Mouse (Mus musculus): ENCODE results near the gene Slc9a6. TPM values are rescaled to one million over a fixed set of nuclear protein-coding genes. Genes with fewer than 3 reads are reported as not detected.

Slc9a6 gene
- polyA plus RNA-seq, 1 experiment from 2014 or later, result 42.3 TPM

DNA sequence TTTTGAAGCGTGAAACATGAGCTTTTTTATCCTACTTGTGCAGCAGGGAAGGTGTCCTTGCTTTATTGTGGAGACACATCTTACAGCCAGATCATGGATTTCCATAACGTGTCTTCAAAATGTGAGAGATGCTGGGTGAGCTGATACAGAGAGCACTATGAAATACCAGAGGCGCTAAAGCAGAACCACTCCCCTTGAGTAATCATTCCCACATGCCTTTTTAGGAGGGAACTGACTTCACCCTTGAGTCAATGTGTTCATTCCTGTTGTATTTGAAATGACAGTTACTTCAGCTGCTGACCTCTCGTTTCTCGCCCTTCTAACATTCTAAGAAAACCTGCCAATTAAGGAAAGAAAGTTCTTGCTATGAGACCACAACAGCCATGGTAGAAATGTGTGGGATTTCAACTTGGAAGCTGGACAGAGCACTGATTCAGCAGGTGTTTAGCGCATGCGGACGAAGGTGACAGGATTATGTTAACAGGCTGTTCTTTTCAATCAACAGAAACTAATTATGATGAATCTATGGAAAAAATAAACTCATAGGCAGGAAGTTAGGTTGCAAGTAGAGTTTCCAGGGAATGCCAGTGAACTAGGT, 94.5 kb downstream of the Slc9a6 start:
- no peaks in the 10 kb centered on the region for H3K27me3 ChIP-seq (ENCODE audit: control insufficient read depth, insufficient read depth, low read length)
- no peak overlapping the region for H3K4me3 ChIP-seq (ENCODE audit: low read depth, low read length)
- no peak overlapping the region for H3K27ac ChIP-seq (ENCODE audit: low read depth, low read length)
- H3K9ac ChIP-seq (replicated peaks; ENCODE audit: low read depth, low read length), result no peak overlapping the region
- ATAC-seq (ENCODE audit: low read depth), result no peak
- no peaks in the 10 kb centered on the region for H3K36me3 ChIP-seq (ENCODE audit: control insufficient read depth, insufficient read depth, low read length)
- no peaks in the 10 kb centered on the region for H3K9me3 ChIP-seq (ENCODE audit: control insufficient read depth, low read length)
- no peak overlapping the region for H3K4me2 ChIP-seq (ENCODE audit: low read depth, low read length)
- no peaks in the 10 kb centered on the region for H3K4me1 ChIP-seq (ENCODE audit: control insufficient read depth, insufficient read depth, low read length)
- 89% methylated on average over 8 of the region's 8 CpGs for WGBS

DNA sequence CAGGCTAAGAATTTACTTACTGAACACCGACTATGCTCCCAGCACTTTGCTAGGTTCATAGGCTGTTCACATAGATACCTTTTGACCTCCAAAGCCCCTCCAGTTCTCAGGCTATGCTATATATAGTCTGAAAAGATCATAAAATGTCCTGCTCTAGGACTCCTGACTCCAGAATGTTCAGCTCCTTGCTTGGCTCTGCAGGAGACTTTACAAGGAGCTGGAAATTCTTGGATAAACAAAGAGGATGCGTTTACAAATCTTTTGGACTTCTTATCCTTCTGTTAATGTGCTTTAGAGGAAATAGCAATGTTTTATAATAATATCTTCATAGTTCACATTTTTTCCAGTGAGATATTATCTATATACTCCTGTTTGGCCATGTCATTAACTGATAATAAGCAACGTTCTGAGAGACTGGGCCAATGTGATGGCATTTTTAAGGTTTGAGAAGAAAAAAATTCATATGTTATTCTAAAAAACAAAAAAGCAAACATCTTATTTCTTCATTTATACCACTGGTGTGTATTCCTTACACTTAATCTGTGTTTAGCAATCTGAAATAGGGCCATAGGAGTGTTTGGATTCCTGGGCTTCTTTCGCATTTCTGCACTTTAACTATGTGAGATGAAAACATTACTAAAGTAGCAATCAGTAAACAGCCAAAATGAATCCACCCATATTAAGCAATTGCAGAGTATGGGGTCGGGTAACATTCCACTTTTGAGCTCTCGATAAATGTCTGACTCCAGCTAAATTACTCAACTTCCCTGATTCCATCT, 99.2 kb downstream of the Slc9a6 start:
- no peak for ATAC-seq (ENCODE audit: low read depth)
- Histone ChIP-seq H3K4me2 (ENCODE audit: low read depth, low read length) (no peak overlapping the region), H3K36me3 (ENCODE audit: control insufficient read depth, insufficient read depth, low read length) (no peaks in the 10 kb centered on the region), H3K27me3 (ENCODE audit: control insufficient read depth, insufficient read depth, low read length) (no peaks in the 10 kb centered on the region), H3K9me3 (ENCODE audit: control insufficient read depth, low read length) (no peaks in the 10 kb centered on the region), H3K4me3 (ENCODE audit: low read depth, low read length) (no peak overlapping the region), H3K27ac (ENCODE audit: low read depth, low read length) (no peak overlapping the region), H3K4me1 (ENCODE audit: control insufficient read depth, insufficient read depth, low read length) (no peaks in the 10 kb centered on the region), H3K9ac (replicated peaks; ENCODE audit: low read depth, low read length) (no peak overlapping the region)
- WGBS, result 79% methylated on average over 6 of the region's 6 CpGs

DNA sequence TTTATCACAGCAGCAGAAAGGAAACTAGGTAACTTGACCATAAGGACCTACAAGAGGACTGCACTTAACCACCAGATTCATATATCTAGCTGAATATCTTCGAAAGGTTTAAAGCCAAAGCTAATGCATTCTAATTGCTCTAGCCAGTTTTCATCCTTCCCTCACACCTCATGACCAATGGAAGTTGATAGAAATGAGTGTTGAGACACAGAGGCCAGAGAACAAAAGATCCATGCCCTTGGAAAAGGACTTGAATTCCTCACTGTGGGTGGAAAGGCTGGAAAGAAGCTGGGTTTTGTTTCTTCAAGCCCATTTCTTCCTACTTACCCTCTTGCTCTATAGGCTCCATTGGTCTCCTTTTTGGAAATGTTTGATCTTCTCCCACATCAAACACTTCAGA, 101.0 kb downstream of the Slc9a6 start:
- no peak overlapping the region for H3K4me2 ChIP-seq (ENCODE audit: low read depth, low read length)
- no peak for ATAC-seq (ENCODE audit: low read depth)
- H3K4me1 ChIP-seq (ENCODE audit: control insufficient read depth, insufficient read depth, low read length), result no peaks in the 10 kb centered on the region
- no peaks in the 10 kb centered on the region for H3K9me3 ChIP-seq (ENCODE audit: control insufficient read depth, low read length)
- no peaks in the 10 kb centered on the region for H3K36me3 ChIP-seq (ENCODE audit: control insufficient read depth, insufficient read depth, low read length)
- no peaks in the 10 kb centered on the region for H3K27me3 ChIP-seq (ENCODE audit: control insufficient read depth, insufficient read depth, low read length)
- H3K27ac ChIP-seq (ENCODE audit: low read depth, low read length), result no peak overlapping the region
- WGBS, result 97% methylated on average over 1 of the region's 1 CpGs
- H3K9ac ChIP-seq (replicated peaks; ENCODE audit: low read depth, low read length), result no peak overlapping the region
- H3K4me3 ChIP-seq (ENCODE audit: low read depth, low read length), result no peak overlapping the region

DNA sequence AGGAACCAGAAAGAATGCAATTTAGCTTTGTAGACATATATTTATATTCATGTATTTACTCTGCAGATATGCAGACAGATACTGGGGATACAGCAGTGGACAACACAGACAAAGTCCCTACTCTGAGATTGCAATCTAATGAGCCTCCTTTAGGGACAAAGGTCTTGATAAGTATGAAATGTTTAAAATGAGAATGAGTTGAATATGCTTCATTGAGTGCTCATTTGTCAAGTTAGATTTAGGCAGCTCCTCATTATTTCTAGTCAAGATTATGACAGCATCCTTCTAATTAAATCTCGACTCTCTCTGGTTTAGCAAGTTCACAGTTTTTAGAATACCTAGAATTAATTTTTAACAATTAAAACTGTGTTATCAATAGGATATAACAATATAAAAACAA, 103.1 kb downstream of the Slc9a6 start:
- H3K9me3 ChIP-seq (ENCODE audit: control insufficient read depth, low read length), result no peaks in the 10 kb centered on the region
- H3K27me3 ChIP-seq (ENCODE audit: control insufficient read depth, insufficient read depth, low read length), result no peaks in the 10 kb centered on the region
- H3K9ac ChIP-seq (replicated peaks; ENCODE audit: low read depth, low read length), result no peak overlapping the region
- H3K4me2 ChIP-seq (ENCODE audit: low read depth, low read length), result no peak overlapping the region
- no peak overlapping the region for H3K27ac ChIP-seq (ENCODE audit: low read depth, low read length)
- H3K36me3 ChIP-seq (ENCODE audit: control insufficient read depth, insufficient read depth, low read length), result no peaks in the 10 kb centered on the region
- 79% methylated on average over 1 of the region's 1 CpGs for WGBS
- H3K4me1 ChIP-seq (ENCODE audit: control insufficient read depth, insufficient read depth, low read length), result no peaks in the 10 kb centered on the region
- no peak for ATAC-seq (ENCODE audit: low read depth)
- H3K4me3 ChIP-seq (ENCODE audit: low read depth, low read length), result no peak overlapping the region

Small RNA genes within 50 kb of the gene (microRNA-seq; reads per million reads assigned to microRNA genes)
- gene Mir5116, result not detected

Other genes starting within 250 kb of the Slc9a6 start
- 28.6 and 36.3 TPM in 2 replicates for gene Smim10l2a, start 235.2 kb upstream of the Slc9a6 start, polyA plus RNA-seq (2014; fragmentation: Nextera tagmentation; extraction: Ambion mirVana)
- gene Gm2174, start 161.8 kb upstream of the Slc9a6 start, polyA plus RNA-seq (2014; fragmentation: Nextera tagmentation; extraction: Ambion mirVana), result 1.3 TPM in 1 of 2 replicates, not detected in the other
- 22.1 and 23.1 TPM in 2 replicates for gene Ints6l, start 154.9 kb upstream of the Slc9a6 start, polyA plus RNA-seq (2014; fragmentation: Nextera tagmentation; extraction: Ambion mirVana)
- gene Gm10477, start 85.0 kb upstream of the Slc9a6 start, polyA plus RNA-seq (2014; fragmentation: Nextera tagmentation; extraction: Ambion mirVana), result not detected in 2 replicates
- gene Gm648, start 60.2 kb upstream of the Slc9a6 start, polyA plus RNA-seq (2014; fragmentation: Nextera tagmentation; extraction: Ambion mirVana), result 0.44 TPM in 1 of 2 replicates, not detected in the other
- gene Mmgt1, start 11.7 kb upstream of the Slc9a6 start, polyA plus RNA-seq (2014; fragmentation: Nextera tagmentation; extraction: Ambion mirVana), result 67.7 and 69.1 TPM in 2 replicates
- gene Fhl1, start 122.0 kb downstream of the Slc9a6 start, polyA plus RNA-seq (2014; fragmentation: Nextera tagmentation; extraction: Ambion mirVana), result 216 and 247 TPM in 2 replicates
- 0.40 and 1.0 TPM in 2 replicates for gene Map7d3, start 212.6 kb downstream of the Slc9a6 start, polyA plus RNA-seq (2014; fragmentation: Nextera tagmentation; extraction: Ambion mirVana)